Mouse (Mus musculus) thymus, adult 18-20 months (tissue): ENCODE data around the gene P2rx1.

Experiments
- DNase-seq, 2 experiments: peaks; one replicate each; pipeline ENCODE4 v3.0.0; 2022; ENCODE audit warnings: mixed read lengths in 2 of 2

The P2rx1 gene

DNA sequence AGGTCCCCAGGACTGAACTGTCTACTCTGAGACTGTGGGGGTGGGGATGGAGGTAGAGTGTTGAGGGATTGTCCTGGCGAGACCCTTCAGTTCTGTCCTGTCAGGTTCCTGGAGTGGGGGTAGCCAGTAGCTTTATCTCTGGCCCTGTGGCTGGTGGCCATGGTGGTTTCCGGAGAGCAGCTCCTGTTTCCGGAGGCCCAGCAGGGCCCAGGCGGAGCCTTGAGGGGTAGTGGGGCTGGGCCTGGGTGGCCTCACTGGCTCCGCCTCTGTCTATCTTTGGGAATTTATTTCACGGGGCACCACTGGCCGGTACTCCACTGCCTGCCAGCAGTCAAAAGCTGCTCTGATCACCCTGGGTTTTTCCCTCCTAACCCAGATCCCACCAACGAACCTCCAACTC lies at the start of gene P2rx1:
Gene P2rx1, plus strand, starts transcription at position 333 of the 400 bp plus-strand sequence.
- DNase-seq, result no peak

DNA sequence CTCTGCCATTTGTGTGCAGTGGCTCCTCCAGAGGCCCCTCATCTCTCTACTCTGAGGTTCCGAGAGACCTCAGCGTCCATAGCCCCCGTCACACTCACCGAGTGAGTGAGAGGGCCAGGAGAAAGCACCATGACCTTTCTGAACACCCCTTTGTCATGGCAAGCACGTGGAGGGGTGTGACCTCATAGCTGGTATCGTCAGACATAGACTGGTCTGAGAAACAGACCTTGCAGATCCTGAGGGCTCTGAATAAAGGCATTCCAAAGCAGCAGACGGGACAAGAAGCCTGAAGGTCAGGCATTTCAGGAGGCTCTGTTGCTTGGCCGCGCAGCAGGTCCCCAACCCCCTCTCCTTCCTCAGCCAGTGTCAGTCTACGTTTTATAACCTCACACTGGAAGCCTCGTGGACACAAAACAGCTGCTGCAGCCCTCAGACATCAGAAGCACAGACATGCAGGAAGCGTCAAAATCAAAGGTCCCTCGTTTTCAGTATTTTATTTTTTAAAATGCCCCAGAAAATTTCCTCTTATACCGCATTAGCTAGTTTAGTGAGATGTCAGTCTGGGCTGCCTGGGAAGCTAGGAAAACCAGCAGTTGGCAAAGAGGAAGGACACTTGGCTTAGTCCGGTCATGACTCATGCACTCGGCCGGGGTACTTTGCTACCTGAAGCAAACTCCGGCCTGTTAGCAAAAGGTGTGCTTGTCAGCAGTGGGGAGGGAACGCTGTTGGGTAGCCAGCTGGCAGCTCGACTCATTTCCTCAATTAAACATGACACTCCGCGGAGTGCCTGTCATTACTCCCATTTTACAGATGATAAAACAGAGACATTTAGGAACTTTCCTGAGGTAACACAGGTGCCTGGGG lies 47.5 kb upstream of the P2rx1 start:
- DNase-seq, result no peak

DNA sequence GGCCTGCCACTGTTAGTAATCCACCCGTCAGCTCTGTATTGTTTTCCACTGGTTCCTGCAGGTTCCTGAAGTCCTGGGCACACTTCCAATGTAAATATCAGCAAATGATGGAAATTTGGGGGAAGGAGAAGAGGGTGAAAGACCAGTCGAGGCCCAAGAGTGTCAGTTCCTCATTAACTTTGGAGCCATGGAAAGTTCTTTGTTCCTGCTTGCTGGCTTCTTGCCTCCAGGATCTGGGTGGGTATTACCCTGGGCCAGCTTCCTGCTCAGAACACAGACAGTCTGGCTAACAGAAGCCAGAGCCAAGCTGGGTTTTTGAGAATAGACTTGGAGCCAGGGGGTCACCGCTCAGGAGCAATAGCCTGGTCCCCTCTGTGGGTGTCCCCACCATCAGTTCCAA lies 46.7 kb upstream of the P2rx1 start:
- DNase-seq, result no peak

DNA sequence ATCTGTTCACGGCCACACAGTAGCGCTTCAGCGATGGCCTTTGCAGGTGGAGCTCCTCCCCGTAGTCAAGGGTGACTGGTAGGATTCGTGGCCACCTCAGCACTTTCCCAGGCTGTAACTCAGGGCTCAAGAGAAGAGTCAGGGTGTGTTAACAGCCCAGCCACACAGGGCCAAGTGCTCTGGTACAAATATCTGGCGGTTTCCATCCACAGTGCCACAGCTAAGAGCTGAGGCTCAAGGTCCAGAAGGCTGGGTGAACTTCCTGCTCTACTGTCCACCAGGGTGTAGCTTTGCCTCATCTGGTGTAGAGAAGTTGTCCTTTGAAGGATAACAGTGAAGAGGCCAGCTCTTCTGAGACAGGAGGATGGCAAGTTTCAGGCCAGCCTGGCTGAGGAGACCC lies 46.2 kb upstream of the P2rx1 start:
- DNase-seq, result no peak

DNA sequence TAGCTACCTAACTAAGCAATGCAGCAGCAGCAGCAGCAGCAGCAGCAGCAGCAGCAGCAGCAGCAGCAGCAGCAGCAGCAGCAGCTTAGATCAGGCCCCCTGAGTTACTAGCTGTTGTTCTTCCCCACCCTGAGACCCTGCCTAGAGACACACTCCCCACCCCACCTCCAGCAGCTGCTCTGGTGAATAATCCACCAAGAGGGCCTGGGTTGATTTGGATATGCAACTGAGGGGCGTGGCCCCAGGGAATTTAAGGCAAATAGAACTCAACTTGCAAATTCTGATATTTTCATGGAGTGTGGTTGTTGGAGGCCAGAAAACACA lies 45.8 kb upstream of the P2rx1 start:
- DNase-seq, result no peak

DNA sequence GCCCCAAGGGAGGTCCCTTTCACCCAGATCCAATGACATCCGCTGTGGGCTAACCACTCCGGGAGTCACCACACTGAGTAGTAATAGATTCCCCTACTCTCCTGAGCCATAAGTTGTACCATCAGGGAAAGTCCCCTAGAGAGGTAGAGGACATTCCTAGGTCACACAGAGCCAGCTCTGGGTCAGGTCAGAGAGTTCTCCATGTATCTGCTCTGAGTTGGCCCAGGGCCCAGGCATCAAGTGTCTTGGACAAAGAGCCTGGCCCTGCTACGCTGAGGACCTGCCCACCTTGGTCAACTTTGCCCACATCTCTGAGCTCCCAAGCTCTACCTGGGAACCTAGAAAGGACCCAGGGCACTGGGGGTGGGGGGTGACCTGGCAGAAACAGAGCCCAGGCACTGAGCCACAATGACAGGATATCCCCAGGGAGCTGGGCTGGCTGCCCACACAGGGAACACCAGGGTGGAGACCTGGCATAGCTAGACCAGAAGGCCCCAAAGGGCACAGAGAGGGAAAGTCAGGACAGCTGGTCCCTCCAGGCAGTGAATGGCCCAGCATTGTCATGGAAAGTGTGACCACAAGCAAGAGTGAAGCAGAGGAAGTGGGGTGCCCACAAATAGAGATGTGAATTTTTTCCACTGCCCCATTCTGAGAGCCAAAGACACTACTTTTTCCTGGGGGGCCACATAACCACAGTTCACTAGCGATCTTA lies 45.3 kb upstream of the P2rx1 start:
- DNase-seq, result peak in 1 of 2 experiments; percentile 43

DNA sequence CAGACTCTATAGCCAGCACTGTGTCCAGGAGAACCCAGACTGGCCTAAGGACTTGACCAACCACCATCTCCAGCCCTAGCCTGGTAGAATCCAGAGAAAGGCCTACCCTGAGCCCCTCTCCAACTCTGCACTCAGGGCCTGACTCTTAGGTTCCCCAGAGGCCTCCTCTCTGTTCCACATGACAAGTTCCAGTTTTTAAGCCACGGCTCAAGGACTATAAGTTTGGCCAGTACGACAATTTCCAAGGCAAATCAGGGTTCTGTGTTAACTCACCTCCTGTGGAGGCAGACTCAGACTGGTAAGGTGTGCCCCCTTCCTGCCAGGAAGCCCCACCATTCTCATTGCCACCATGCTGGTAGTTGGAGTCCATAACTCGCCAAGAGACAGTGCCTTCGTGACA lies 44.7 kb upstream of the P2rx1 start:
- no peak for DNase-seq

DNA sequence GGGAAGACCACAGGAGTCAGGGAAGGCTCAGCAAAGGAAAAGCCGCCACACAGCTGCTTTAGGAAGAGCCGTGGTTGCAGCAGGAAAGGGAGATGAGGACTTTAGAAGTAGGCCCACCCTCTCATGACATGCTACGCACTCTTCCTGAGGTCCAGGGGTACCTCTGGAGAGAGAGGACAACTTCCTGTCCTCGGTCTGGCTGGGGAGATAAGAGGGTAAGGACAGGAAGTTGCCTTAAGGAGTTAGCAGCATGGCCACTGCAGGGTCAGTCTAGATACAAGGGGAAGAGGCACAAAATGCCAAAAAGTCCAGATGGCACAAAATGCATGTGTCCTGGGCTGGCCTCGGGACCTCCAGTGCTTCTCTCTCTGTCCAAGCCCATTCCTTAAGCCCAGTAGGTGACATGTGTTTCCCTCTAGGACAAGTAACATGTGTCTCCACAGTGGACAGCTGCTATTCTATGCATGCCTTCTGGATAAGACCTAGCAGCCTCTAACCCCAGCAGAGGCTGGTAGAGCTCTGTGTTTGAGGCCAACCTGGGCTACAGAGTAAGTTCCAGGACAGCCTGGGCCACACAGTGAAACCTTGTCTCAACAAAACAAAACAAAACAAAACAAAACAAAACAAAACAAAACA lies 43.4 kb upstream of the P2rx1 start:
- DNase-seq, result no peak

DNA sequence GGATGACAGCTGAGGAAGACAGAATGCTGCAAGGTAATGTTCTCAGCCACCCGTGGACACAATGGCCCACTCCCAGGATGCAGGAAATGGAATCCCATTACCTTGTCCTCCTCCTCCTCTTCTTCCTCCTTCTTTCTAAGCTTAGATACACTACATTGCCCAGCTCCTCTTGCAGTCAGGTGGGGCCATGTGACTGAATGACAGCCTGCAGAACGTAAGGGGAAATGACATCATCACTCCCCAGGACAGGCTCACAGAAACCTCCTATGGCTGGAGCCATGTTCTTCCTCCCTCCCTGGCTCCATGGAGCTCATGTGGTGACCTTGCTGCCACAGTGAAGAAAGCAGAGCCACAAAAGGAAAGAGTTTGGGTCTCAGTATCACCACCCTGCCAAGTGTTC lies 41.6 kb upstream of the P2rx1 start:
- no peak for DNase-seq

DNA sequence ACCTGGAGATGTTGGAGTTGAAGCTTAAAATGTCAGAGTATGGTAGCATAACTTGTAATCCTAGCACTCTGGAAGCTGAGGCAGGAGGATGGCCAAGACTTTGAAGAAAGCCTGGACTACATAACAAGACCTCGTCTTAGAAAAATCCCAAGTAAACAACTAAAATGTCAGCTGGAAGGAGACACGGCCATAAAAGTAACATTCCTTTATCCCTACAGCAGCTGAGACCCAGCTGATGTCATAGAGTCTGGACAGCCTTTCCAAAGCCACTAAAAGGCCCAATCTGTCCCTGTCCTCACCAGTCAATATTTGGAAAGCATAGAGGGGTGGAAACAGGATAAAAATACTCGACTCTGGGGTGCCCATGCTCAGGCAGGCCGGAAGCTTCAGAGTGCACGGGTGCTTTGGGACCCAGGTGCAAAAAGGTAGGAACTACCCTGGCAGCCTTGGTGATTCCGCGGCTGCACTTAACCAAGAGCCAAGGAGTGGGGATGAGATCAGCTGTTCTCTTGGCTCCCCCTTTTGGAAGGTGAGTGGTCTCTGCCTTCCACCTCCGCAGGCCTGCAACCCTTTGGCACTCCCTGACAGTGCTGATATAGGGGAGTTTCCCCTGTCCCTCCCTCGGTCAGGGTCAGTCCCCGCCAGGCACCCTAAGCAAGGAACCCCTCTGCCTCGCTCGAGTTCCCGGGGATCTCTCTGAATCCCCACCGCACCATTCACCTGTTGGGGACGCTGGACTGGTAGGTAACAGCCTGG lies 38.8 kb upstream of the P2rx1 start:
- peak in 1 of 2 experiments; percentile 47 for DNase-seq

DNA sequence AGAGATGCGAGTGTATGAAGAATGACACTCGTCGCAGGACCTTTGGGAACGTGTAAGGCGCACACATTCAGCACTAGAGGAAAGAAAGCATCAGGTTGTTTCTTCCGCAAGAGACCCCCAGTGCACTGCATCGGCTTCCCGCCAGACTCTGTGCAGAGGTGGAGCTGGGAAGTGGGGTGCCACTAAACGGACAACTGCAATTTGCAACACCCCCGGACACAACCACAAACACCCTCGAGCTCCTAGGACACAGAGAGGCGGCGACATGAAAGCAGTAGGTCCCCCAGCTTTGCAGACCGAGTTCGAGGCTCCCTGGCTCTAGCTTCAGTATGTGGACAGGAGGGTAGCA lies 38.2 kb upstream of the P2rx1 start:
- DNase-seq, result no peak

DNA sequence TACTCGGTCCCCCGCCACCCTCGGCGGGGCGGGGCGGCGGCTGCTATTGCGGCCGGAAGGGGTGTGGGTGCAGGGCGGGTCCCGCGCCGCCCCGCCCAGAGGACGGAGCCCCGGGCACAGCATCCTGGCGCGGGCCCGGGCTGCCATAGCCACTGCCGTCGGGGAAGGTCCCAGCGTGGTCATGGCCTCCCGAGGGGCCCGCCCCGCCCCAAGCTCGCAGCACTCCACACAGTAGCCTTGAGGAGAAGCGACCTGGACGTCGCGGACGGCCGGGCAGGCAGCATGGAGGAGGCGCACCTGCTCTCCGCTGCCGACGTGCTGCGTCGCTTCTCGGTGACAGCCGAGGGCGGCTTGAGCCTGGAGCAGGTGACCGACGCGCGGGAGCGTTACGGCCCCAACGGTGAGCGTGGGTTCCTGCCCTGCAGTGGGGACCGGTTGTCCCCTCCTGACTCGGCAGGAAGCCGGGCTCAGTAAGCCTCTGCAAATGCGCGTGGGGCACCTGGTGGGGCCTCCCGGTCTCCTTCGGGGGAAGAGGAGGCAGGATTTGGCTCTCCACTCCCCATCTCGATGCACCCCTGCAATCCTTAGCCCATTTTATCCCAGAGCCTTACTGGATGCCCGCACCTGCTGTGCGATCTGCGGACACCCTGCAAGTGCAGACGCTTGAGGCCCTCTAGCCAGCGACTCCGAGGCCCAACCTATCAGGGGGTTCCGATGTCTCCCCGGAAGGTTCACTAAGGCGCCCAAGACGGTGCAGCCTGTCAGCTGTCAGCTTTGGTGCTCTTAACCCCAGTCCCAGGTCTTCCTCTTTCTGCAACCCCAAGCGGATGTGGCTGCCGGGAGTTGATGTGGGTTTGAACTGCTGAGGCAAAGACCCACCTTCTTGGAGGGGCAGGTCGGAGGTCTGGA lies 37.6 kb upstream of the P2rx1 start, which contains the start of gene Atp2a3:
Gene Atp2a3, plus strand, starts transcription at position 98 of the 909 bp plus-strand sequence.
- peak; percentile 88 to 93 for DNase-seq

DNA sequence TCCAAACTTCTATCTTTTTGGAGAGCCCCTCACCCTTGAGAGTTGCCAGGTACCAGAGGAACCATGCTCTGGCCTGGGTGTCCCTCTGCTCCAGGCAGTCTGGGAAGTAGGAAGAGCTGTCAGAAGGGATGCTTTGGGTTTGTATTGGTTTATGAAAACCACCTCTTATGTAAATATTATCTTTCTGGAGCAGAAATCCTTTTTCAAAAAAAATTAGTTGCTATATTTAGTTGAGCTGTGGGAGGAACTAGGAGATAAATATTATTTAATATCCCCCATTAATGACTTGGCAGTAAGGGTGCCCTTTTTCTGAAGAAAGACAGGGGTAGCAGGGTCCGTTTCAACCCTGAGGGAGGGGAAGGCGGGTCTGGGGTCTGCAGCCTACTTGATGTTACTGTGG lies 36.5 kb upstream of the P2rx1 start:
- no peak for DNase-seq

DNA sequence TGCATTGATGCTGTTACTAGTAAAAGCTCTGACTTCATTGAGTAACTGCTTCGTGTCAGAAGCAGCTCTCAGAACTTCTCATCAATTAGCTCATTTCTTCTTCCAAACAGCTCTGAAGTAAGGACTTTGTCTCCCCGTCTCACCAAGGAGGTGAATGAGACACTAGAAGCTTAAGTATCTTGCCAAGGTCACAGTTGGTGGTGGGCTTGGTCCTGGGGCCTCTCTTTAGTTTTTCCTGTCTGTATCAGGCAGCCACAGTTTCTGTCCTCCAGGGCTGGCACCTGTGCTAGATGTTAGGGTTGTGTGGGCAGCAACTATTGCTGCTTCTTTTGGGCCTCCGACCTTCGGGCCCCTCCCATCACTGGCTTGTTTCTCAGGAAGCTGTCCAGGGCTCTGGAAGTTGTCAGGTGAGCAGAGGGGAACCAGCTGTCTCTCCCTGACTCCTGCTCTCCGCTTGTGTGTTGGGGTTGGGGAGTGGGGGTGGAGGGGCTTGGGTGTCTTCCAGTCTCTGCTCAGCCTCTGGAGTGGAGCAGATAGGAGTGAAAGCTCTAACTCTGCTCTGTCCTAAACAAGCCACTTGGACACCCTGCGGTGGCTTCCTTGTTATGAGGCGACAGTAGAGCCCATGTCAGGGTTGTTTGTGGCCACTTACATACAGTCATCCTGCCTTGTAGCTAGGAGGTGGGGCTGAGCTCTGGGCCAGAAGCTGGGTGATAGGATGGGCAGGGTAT lies 35.7 kb upstream of the P2rx1 start:
- DNase-seq, result no peak

DNA sequence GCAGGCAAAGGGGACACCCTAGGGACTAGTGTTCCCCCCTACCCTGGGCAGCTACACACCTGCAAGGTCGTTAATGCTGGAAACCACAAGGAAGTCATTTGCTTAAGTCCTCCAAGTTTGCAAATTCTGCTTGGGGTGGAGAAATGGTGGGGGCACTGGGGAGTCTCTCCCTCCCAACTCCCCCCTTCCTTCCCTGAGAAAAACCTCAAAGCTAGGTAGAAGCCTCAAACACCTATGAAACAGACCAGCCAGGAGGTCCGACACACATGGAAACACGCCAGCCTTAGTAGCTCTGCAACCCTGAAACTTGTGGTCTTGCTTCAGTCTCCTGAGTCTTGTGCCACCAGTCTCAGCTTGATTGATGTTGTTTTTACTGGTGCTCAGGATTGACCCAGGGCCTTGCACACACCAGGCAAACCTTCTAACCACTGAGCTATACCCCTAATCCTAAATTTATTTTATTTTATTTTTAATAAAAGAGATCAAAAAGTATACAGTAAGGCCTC lies 35.1 kb upstream of the P2rx1 start:
- peak in 1 of 2 experiments; percentile 44 for DNase-seq

DNA sequence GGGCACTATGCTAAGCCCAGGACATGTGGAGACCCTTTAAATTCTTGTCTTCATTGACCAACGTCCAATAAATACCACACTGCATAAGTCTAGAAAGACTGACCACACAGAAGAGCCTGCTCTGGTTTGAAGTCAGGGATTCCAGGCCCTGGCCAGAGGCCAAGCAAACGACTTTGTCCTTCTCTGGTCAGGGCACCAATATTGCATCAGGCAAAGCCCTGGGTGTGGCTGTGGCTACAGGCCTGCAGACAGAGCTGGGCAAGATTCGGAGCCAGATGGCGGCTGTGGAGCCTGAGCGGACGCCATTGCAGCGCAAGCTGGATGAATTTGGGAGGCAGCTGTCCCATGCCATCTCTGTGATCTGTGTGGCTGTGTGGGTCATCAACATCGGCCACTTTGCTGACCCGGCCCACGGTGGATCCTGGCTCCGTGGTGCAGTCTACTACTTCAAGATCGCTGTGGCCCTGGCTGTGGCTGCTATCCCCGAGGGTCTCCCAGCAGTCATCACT lies 23.9 kb upstream of the P2rx1 start:
- DNase-seq, result no peak

DNA sequence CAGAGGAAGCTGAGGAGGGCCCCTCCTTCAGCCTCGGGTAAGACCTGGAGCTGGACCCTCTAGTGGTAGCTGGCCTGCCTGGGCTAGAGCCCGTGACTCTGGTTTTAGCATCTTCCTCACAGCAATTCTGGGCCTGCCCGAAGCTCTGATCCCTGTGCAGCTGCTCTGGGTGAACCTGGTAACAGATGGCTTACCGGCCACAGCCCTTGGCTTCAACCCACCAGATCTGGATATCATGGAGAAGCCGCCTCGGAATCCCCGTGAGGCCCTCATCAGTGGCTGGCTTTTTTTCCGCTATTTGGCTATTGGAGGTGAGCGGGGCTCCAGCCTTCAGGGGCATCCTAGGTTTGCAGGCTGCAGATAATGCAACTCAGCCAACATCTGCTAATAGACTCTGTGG lies 16.4 kb upstream of the P2rx1 start:
- no peak for DNase-seq

DNA sequence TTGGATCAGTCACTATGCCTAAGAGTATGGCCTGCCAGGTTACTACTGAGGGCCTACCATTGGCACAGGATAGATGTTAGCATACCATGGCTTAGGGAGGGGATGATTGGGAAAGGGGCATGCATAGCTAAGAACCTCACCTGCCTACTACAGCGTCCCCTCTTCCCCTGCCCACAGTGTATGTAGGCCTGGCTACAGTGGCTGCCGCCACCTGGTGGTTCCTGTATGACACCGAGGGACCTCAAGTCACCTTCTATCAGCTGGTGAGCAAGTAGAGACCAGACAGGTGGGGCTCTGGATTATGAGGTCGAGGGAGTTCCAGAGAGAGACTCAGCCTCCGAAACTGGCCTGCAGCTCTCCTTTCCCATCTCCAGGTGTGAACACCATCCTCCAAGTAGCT lies 15.6 kb upstream of the P2rx1 start:
- no peak for DNase-seq

DNA sequence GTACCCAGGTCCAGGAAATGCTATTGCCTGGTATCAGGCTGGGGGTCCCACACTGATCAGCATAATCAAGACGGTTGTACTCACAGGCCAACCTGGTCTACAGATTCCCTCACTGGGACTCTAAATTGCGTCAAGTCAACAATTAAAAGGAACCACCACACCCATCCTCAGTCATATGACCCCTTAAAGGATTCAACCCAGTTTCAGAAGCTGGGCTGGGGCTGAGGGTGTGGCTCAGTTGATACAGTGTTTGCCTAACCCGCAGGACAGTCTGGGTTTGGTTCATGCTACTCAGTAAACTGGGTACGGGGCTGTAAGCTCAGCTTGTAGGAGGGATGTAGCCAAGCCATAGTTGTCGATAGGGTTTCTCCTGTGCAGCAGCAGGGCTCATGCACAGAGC lies 12.2 kb upstream of the P2rx1 start:
- no peak for DNase-seq

DNA sequence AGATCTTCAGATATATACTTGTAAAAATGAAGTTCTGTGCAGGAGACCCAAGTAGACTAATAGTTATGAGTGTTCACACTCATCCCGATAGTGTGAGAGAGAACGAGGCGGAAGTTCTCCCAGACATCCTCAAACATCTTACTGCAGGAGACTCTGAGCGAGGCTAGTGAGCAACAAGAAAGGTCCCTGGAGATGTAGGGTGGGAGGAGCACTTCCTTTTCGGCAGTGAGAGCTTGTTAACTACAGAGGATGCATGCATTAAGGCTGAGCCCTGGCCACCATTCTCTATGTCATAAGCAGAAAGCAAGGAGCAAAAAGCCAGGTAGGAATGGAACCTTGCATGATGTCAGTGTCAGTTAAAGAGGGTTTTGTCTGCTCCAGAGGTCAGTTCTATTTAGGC lies 11.7 kb upstream of the P2rx1 start:
- DNase-seq, result no peak

DNA sequence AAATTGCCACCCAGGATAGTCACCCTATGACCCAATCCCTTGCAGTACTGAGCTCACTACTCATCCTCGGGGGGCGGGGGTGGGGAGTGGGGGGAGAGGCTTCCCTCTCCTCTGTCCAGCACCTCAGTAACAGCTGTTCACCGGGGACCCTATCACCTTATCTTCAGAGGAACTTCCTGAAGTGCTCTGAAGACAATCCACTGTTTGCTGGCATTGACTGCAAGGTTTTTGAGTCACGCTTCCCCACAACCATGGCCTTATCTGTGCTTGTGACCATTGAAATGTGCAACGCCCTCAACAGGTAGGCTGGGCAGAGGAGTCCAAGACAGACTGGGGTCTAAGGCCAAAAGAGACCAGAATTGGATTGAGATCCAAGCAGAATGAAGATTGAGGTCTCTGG lies 11.1 kb upstream of the P2rx1 start:
- DNase-seq, result no peak
